Mouse (Mus musculus) CH12.LX (cell line): ENCODE results near the gene Id2. TPM values are rescaled to one million over a fixed set of nuclear protein-coding genes. Genes with fewer than 3 reads are reported as not detected.

Experiments used
- DNase-seq: peaks from one replicate; pipeline ENCODE4 v3.0.0-alpha.2; 2013; ENCODE audit errors: extremely low read depth
- H3K27ac ChIP-seq: 2 replicates; pipeline ENCODE4 v1.5.1; 2012; ENCODE audit warnings: low read depth, mild to moderate bottlenecking, control low read depth, moderate library complexity; ENCODE audit not compliant: insufficient read depth
- H3K27me3 ChIP-seq: replicated peaks from 2 replicates; pipeline ENCODE3; 2012; ENCODE audit warnings: inconsistent platforms
- H3K36me3 ChIP-seq, 2 experiments: replicated peaks in 1 of 2; 2 replicates each; pipeline versions ENCODE3 to v1.6.1; 2012; ENCODE audit warnings: inconsistent platforms in 1 of 2, low read length in 1 of 2, mild to moderate bottlenecking in 1 of 2, mixed read lengths in 1 of 2, moderate library complexity in 1 of 2; ENCODE audit not compliant: control insufficient read depth in 1 of 2, insufficient read depth in 1 of 2
- H3K4me1 ChIP-seq, 2 experiments: 2 replicates each; pipeline ENCODE4 v1.6.1; 2012; ENCODE audit warnings: inconsistent platforms in 1 of 2, moderate library complexity in 1 of 2; ENCODE audit not compliant: insufficient read depth in 2 of 2, control insufficient read depth in 1 of 2
- H3K4me2 ChIP-seq: 2 replicates; pipeline ENCODE4 v1.6.1; 2012; ENCODE audit warnings: low read depth, mild to moderate bottlenecking, control low read depth; ENCODE audit not compliant: poor library complexity, insufficient read depth, severe bottlenecking
- H3K4me3 ChIP-seq, 3 experiments: fragments of 150-350 bp in 1 of 3; sonication (generic) in 1 of 3; replicated peaks in 1 of 3; 2 replicates each; pipeline versions ENCODE3 to v1.5.1; 2011 to 2012; ENCODE audit warnings: low read depth in 2 of 3, low read length in 2 of 3, mild to moderate bottlenecking in 2 of 3, moderate library complexity in 2 of 3, control low read depth in 1 of 3, improper control_type of control experiment in 1 of 3, inconsistent platforms in 1 of 3, mixed read lengths in 1 of 3; ENCODE audit not compliant: poor library complexity in 1 of 3
- H3K79me2 ChIP-seq: replicated peaks from 2 replicates; pipeline ENCODE4 v1.6.1; 2012; ENCODE audit warnings: mild to moderate bottlenecking, moderate library complexity; ENCODE audit not compliant: control insufficient read depth, poor library complexity, insufficient read depth, severe bottlenecking; ENCODE audit errors: extremely low read depth
- H3K9ac ChIP-seq: 2 replicates; pipeline ENCODE4 v1.6.1; 2012; ENCODE audit warnings: low read depth, mild to moderate bottlenecking, control low read depth, moderate library complexity; ENCODE audit not compliant: insufficient read depth
- H3K9me3 ChIP-seq: replicated peaks from 2 replicates; pipeline ENCODE3; 2012; ENCODE audit warnings: low read length, inconsistent platforms, mixed read lengths
- BHLHE40 ChIP-seq: IDR thresholded peaks from 2 replicates; pipeline ENCODE4 v1.6.1; 2011; ENCODE audit warnings: mild to moderate bottlenecking, low read depth, low read length, improper control_type of control experiment
- ELF1 ChIP-seq: IDR thresholded peaks from 2 replicates; pipeline ENCODE4 v1.6.1; 2014; ENCODE audit warnings: low read depth, mild to moderate bottlenecking, inconsistent platforms, low read length, improper control_type of control experiment
- GABPA ChIP-seq: IDR thresholded peaks from 2 replicates; pipeline ENCODE4 v1.6.1; 2012; ENCODE audit warnings: low read depth, low read length, improper control_type of control experiment, inconsistent platforms; ENCODE audit not compliant: insufficient replicate concordance
- KAT2A ChIP-seq: IDR thresholded peaks from 2 replicates; pipeline ENCODE4 v1.6.1; 2012; ENCODE audit warnings: low read length, improper control_type of control experiment, inconsistent platforms; ENCODE audit not compliant: insufficient replicate concordance
- MXI1 ChIP-seq: IDR thresholded peaks from 2 replicates; pipeline ENCODE4 v1.6.1; 2011; ENCODE audit warnings: mild to moderate bottlenecking, low read depth, low read length, improper control_type of control experiment
- MYC ChIP-seq: IDR thresholded peaks from 2 replicates; pipeline ENCODE4 v1.6.1; 2011; ENCODE audit warnings: low read depth, mild to moderate bottlenecking, improper control_type of control experiment, low read length
- RCOR1 ChIP-seq: conservative IDR thresholded peaks from 2 replicates; pipeline ENCODE4 v1.6.1; 2012; ENCODE audit warnings: low read depth, mild to moderate bottlenecking, inconsistent platforms, low read length, improper control_type of control experiment
- SMC3 ChIP-seq: IDR thresholded peaks from 2 replicates; pipeline ENCODE4 v1.6.1; 2011; ENCODE audit warnings: low read depth, low read length, improper control_type of control experiment
- TBP ChIP-seq: conservative IDR thresholded peaks from 2 replicates; pipeline ENCODE4 v1.6.1; 2011; ENCODE audit warnings: low read depth, low read length, improper control_type of control experiment
- TCF12 ChIP-seq: IDR thresholded peaks from 2 replicates; pipeline ENCODE4 v1.6.1; 2014; ENCODE audit warnings: low read depth, mild to moderate bottlenecking, inconsistent platforms, low read length, improper control_type of control experiment
- USF2 ChIP-seq: conservative IDR thresholded peaks from 2 replicates; pipeline ENCODE4 v1.6.1; 2011; ENCODE audit warnings: low read depth, low read length, improper control_type of control experiment
- ZC3H11A ChIP-seq: IDR thresholded peaks from 2 replicates; pipeline ENCODE4 v1.6.1; 2012; ENCODE audit warnings: low read depth, mild to moderate bottlenecking, inconsistent platforms, low read length, improper control_type of control experiment
- dilution Hi-C: fragments of 300-500 bp; cut with MboI; formaldehyde crosslinking; loops from 2 replicates; pipeline ENCODE4 v1.14.3; 2020; ENCODE audit warnings: low sequenced_read_pairs; ENCODE audit not compliant: extremely low pct_unique_long_range_greater_than_20kb, extremely low pct_ligation_motif_present
- in situ Hi-C: fragments of 300-500 bp; cut with MboI; formaldehyde crosslinking; loops from 3 replicates; pipeline ENCODE4 v1.14.3; 2019; ENCODE audit warnings: low sequenced_read_pairs, low pct_ligation_motif_present, low pct_unique_long_range_greater_than_20kb, mixed read lengths
- polyA plus RNA-seq: library from polyadenylated mRNA; unstranded; fragments of >175 nt; gene quantifications from 2 replicates; pipeline ENCODE4 v1.2.1, GENCODE M21; 2012; ENCODE audit warnings: low read depth; ENCODE audit not compliant: insufficient read length
- total RNA-seq, 2 experiments: library from RNA; depleted of rRNA; stranded (reverse); fragments of 300-350 nt in 1 of 2; fragments of >200 nt in 1 of 2; gene quantifications; 2 replicates each; pipeline ENCODE4 v1.2.3; 2012 to 2014

Id2 gene
- total and polyA plus RNA-seq, 3 experiments, result 12.4 to 42.9 (median 14.2) TPM

- dilution Hi-C loops, result no loop called here
- H3K79me2 ChIP-seq, result no peaks in the 10 kb centered on the region
- no peak for DNase-seq
- H3K27ac ChIP-seq, result no peak overlapping the region
- in situ Hi-C loops, result no loop called here
- H3K27me3 ChIP-seq, result peaks cover 33% of the 10 kb centered on the region
- H3K36me3 ChIP-seq, result no peaks in the 10 kb centered on the region
- peaks cover 6 to 23% of the 10 kb centered on the region in 2 experiments; a peak in 3 of 4 replicates for H3K4me1 ChIP-seq
- TF ChIP-seq RCOR1 (no peak), ZC3H11A (no peak), ELF1 (no peak), MYC (no peak), KAT2A (no peak), USF2 (no peak), TBP (no peak), BHLHE40 (0 out of 2 replicates have a peak, but pooled peaks have one; percentile 2), SMC3 (no peak)
- H3K9me3 ChIP-seq, result peaks cover 6% of the 10 kb centered on the region
- H3K4me3 ChIP-seq, result no peak overlapping the region
- no peak overlapping the region for H3K9ac ChIP-seq
- H3K4me2 ChIP-seq, result no peak overlapping the region
Observed at GRCm38 (mm10) chr12:25101389-25101788, 4.4 kb upstream of the Id2 start.

GRCm38 (mm10) chr12:25100411-25101217, 3.7 kb upstream of the Id2 start:
- peaks cover 33% of the 10 kb centered on the region for H3K27me3 ChIP-seq
- H3K9ac ChIP-seq, result peak overlapping the region; percentile 52

More at GRCm38 (mm10) chr12:25100411-25101217, 3.7 kb upstream of the Id2 start:
- H3K79me2 ChIP-seq, result no peaks in the 10 kb centered on the region
- DNase-seq, result no peak
- no peak overlapping the region for H3K27ac ChIP-seq
- peak overlapping the region in 1 of 3 experiments; percentile 42 for H3K4me3 ChIP-seq
- in situ Hi-C loops (no loop called here), dilution Hi-C loops (no loop called here)
- TF ChIP-seq SMC3 (peak; percentile 15; the same call in 1 of the 2 replicates), TCF12 (no peak), MXI1 (peak; percentile 52), GABPA (no peak)
- H3K4me1 ChIP-seq, result peaks cover 6 to 23% of the 10 kb centered on the region in 2 experiments; a peak in 3 of 4 replicates
- peak overlapping the region; percentile 92 for H3K4me2 ChIP-seq
- H3K9me3 ChIP-seq, result peaks cover 6% of the 10 kb centered on the region
- no peaks in the 10 kb centered on the region for H3K36me3 ChIP-seq
